Mouse (Mus musculus) frontal cortex, postnatal 25 days (tissue): ENCODE data around the gene Mup4.
"Not testable (repeated sequence)": the region's sequence is repeated elsewhere in the genome, so short reads cannot be mapped to it uniquely, and the experiment has no call there.

Source experiments
- DNase-seq, 2 experiments: peaks; one replicate each; pipeline ENCODE4 v3.0.0; 2022; ENCODE audit warnings: low spot score in 2 of 2

Mup4 gene

GRCm38 (mm10) chr4:59960610-59961009 lies at the start of gene Mup4:
Mup4 (minus strand) TSS chr4:59960710.
- DNase-seq = no peak

- not testable (repeated sequence) for DNase-seq
Measured at GRCm38 (mm10) chr4:59997894-59998293, 37.4 kb upstream of the Mup4 start.

GRCm38 (mm10) chr4:59963405-59964344 lies 3.2 kb upstream of the Mup4 start, which contains the start of gene Mup6:
Mup6 (plus strand) TSS chr4:59964294.
- no peak for DNase-seq

- no peak for DNase-seq
Measured at GRCm38 (mm10) chr4:59937543-59937942, 23.0 kb downstream of the Mup4 start.

DNA sequence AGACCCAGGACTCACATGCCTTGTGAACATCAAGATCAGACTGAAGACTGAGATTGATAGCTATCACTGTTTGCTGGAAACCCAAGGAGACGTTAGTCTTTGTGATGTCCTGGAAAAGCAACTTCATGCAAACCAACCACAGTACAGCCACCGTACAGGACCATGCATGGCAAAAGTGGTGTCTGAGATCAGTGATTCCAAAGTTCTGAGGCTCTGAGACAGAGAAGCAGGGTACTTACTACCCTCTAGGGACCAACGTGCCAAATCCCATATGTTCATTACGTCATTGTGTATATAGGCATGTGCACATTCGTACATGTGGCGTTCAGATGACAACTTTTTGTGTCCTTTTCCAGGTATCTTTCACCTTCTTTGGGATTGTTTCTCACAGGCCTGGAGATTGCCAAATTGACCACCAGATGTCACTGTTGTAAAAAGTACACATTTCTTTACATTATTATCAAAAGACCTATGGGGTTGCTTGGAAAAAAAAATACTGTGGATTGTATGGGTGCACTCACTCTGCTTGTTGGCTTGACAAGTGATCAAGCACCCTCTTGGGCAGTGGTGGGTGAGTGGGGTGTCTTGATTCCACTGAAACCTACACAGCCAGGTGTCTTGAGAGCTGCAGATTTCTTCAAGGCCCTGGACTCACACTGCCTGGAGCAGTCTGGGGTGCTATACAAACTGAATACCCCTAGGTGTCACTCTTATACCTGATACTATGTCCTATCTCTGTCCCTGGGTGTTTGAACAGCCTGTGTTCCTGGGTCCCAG lies 27.8 kb downstream of the Mup4 start:
- DNase-seq = no peak

DNA sequence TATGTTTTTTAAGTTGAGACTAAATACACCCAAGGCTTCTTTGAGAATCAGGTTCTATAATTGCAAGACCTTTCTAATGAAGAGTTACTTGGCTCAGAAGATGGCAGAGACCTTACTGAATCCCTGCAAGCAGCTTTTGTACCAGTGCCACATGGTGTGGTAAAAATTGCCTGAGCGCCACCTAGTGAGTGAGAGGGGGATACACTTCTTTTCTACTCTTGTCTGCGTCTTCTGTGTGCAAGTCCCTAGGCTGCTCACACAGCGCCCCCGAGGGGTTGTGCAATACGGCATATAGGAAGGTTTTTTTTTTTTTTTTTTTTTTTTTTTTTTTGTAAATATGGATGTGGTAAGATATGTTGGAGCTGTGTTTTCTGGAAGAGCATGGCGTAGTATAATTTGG lies 32.2 kb downstream of the Mup4 start:
- DNase-seq = peak; percentile 23 to 41

DNA sequence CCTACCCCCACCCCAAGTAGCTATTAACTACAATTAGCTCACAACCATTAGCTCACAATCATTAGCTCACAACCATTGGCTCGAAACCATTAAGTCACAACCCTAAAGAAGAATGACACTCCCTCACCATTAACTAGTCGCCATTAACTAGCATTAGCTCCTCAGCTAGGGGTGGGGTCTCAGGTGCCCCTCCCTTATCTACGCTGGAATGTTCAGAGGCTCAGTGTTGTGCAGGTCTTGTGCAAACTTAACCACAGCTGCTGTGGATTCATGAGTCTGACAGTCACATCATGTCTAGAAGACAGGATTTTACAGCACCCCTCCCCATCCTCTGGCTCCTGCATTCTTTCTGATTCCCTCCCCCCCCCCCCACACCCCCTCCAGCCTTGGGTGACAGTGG lies 32.8 kb downstream of the Mup4 start:
- DNase-seq = no peak

DNA sequence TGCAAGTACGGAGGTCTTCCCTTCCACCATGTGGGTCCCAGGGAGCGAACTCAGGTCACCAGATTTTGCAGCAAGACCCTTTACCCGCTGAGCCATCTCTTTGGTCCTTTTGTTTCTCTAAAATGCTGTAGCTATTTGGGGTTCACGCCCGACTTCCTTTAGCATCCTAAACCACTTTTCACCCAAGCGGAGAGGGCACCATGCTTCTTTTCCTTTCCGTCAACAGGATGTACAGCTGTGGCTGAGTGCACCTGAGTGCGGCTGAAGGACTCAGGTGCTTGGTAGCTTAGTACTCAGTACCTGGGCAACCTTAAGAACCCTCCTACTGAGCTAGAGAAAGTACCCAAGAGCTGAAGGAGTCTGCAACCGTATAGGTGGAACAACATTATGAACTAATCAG lies 35.4 kb downstream of the Mup4 start:
- no peak for DNase-seq

GRCm38 (mm10) chr4:59917966-59918365 lies 42.5 kb downstream of the Mup4 start:
- no peak for DNase-seq

DNA sequence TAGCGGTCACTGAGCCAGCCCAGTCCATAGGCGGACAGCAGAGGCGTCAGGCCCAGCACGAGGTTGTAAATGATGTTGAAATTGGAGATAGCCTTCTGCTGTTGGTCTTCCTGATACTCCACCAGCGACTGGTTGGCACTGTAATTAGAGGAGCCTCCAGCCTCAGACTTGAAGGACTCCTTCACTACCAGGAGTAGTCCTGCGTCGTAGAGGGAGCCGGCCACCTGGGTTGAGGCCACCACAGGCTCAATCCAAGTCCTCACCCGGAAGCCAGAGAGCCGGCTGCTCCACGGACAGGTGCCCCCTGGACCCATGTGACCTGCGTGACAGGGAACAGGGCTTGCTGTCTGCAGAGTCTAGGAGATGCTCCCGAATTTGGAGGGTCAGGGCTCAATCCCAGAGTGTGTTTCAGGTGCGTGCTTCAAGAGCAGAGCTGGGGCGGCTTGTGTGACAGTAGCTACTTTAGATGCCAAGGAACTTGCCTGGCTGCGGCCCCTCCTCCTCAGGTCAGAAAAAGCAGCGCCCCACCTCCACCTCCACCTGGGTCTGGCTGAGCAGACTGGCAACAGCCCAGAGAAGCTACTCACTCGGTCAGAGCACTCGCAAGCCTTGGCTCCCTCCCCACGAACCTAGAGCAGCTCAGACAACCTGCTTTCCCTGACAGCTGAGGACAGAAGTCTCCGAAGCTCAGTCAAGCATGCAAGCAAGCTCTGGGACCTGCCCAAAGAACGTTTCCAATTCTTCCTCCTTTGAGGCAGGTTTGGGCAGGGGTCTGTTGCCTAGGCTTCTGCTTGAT lies 45.7 kb downstream of the Mup4 start, which contains the start of gene Slc46a2:
Slc46a2 (minus strand) TSS at position 449 of the 796 bp plus-strand sequence.
- no peak for DNase-seq

DNA sequence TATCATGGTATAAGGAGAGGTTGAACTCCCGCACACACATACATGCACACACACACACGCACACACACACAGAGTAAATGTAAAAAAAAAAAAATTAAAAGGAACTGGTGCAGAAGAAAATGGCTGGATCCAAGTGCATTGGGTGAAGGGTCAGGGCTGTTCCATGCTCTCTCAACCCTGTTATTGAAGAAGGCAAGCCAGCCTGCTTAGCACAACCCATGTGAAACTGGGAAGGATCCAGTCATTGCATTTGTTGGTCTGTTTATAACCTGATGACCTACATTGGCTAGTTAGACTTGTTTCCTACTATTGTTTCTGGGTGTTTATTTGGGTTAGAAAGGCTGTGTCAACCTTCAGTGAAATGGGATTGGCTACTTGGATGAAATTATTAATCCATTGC lies 51.7 kb downstream of the Mup4 start:
- no peak for DNase-seq

DNA sequence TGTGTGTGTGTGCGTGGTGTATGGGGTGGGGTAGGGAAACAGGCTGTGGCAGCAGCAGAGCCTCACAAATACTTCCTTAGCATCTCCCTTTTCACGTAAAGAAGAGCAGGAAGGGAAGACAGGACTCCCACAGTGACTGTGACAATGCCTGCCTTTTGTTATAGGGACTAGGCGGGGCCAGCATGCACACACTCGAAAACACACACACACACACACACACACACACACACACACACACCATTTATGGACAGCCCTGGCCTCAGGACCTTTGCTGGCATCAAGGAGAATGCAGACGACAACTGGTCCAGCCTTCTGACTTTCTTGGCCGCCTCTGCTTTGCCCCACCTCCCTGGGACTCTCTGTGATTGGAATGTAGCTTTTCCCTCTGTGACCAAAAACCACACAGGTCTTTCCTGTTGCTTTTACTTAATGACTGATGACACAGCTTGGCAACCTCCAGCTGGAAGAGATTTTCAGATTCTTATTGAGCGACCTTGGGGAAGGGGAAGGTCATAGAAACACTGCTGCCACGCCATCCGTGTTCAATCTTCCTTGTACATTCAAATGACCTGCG lies 52.8 kb downstream of the Mup4 start:
- DNase-seq = no peak

DNA sequence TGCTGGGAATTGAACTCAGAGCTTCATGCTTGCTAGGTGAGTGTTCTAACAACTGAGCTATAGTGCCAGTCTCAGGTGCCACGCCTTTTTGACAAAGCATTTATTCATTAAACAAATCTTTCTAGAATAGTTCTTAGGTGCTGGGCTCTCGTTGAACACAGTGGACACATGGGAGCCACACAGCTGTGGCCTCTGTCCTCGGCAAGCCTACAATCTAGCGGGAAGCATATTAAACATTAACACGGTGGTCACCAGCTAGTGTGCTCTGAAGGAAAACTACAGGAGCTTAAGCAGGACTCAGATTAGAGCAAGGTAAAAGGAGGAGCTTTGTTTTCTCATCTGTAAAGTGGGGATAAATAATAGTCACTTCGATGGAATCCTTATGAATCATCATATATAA lies 53.4 kb downstream of the Mup4 start:
- no peak for DNase-seq
